Mouse (Mus musculus): ENCODE measurements around the gene Catsper3.

Catsper3 gene

GRCm38 (mm10) chr13:55784268-55784667, at the start of gene Catsper3:
Gene Catsper3, plus strand, starts transcription at chr13:55784568.
- CTCF ChIA-PET, result no interaction called here

DNA sequence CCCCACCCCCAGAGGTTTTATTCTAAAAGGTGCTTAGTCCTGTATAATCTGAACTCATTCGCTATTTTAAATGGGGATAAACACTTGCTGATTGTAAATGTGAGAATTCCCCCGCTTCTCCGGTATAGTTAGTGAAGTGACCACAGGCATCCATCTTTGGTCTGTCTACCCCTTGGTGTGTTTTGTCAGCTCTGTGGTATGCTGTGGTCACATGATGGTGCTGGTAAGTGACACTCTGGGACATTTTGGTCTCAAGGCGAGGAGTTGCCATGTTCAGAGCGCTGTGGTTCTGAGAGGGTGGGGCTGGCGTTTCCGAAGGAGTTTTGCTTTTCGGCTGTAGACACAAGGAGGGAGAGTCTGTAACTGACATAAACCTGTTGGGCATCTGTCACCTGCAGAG, 46.5 kb upstream of the Catsper3 start:
- CTCF ChIA-PET, result no interaction called here

DNA sequence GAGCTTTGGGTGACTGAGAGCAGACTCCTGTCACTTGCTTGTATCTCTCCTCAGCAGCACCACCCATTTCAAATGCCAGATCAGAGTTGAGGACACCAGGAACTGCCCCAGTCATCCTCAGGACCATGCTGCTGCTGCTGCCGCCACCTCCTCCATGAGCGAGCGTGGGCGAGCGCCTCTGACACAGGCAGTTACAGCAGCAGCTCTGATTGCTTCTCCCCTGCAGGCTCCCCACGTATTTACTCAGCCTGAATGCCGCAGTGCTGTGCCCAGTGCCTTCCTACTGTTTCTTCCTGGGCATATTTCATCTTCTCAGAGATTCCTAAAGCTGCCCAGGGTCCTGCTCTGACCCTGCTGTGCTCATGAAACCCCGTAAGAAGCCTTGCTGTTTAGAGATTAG, 42.1 kb upstream of the Catsper3 start:
- CTCF ChIA-PET, result no interaction called here

GRCm38 (mm10) chr13:55754380-55754779, 30.0 kb upstream of the Catsper3 start:
- CTCF ChIA-PET, result interaction anchor here (0.6 kb wide), 1 partner anchor 1722 kb away, joined by 6 read pairs; no protein-coding TSS in a partner anchor

GRCm38 (mm10) chr13:55756789-55757188, 27.6 kb upstream of the Catsper3 start:
- CTCF ChIA-PET, result no interaction called here

DNA sequence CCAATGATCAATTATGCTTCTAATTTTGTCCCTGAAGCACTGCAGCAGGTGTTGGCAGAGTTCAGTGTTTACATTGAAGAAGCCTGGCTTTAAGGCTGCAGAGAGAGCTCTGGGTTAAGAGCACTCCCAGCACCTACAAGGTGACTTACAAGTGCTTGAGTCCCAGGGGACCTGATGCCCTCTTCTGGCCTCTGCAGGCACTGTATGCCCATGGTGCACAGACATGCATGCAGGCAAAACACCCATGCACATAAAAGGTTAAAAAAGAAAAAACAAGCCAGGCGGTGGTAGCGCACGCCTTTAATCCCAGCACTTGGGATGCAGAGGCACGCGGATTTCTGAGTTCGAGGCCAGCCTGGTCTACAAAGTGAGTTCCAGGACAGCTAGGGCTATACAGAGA, 26.7 kb upstream of the Catsper3 start:
- CTCF ChIA-PET, result no interaction called here

- CTCF ChIA-PET, result no interaction called here
Measured at GRCm38 (mm10) chr13:55760576-55760975, 23.8 kb upstream of the Catsper3 start.

- CTCF ChIA-PET, result no interaction called here
Measured at GRCm38 (mm10) chr13:55761486-55761885, 22.9 kb upstream of the Catsper3 start.

DNA sequence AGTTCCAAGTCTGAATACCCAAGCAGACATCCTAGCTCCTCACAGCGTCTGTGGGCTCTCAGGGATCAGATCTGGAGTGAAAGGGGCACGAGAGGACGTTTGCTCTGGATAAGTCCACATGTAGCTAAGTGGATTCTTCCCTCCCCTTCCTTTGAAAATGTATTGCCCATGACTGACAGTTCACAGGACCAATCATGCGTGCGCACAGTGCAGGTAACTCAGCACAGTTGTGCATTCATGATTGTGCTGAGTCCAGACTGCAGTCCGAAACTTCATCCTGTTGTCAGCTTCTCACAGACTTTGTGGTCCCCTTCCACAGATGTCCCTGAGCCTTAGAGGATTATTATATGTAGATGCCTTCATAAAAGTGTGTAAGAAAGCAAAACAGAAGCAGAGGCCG, 10.0 kb upstream of the Catsper3 start:
- CTCF ChIA-PET, result no interaction called here

DNA sequence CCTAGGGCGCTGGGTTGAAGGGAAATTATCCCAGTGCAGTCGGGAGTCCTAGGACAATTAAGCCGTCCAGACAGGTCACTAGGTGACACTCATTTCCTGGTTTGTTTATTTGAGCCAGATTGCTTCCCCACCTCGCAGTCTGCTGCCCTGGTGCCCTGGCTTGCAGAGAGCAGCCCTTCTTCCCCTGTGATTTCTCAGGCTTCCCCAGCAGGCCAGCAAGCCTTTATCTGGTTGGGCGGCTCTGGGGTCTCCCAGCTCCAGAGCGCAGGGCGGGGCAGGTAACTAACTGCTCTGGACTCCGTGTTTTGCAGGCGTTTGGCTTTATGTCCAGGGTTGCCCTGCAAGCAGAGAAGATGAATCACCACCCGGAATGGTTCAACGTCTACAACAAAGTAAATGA, 9.3 kb upstream of the Catsper3 start:
- CTCF ChIA-PET, result no interaction called here

DNA sequence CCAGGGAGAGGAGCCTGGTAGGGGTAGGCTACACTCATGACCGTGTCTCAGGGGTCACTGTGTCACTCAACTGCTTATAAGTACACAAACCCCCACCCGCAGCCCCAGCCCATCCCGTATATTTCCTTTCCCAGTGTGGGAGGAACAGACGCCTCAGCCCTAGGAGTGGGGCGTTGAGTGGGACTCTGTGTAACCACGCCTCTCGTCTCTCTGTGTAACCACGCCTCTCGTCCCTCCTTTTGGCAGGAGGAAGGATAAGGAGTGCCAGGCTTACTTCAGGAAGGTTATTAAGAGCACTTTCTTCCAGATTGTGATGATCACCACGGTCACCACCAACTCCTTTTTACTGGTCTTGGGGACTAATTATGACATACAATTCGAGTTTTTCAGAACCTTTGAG, 1.8 kb downstream of the Catsper3 start:
- CTCF ChIA-PET, result no interaction called here

- CTCF ChIA-PET, result no interaction called here
Measured at GRCm38 (mm10) chr13:55801246-55801645, 16.9 kb downstream of the Catsper3 start.

- CTCF ChIA-PET, result no interaction called here
Measured at GRCm38 (mm10) chr13:55803973-55804372, 19.6 kb downstream of the Catsper3 start.

DNA sequence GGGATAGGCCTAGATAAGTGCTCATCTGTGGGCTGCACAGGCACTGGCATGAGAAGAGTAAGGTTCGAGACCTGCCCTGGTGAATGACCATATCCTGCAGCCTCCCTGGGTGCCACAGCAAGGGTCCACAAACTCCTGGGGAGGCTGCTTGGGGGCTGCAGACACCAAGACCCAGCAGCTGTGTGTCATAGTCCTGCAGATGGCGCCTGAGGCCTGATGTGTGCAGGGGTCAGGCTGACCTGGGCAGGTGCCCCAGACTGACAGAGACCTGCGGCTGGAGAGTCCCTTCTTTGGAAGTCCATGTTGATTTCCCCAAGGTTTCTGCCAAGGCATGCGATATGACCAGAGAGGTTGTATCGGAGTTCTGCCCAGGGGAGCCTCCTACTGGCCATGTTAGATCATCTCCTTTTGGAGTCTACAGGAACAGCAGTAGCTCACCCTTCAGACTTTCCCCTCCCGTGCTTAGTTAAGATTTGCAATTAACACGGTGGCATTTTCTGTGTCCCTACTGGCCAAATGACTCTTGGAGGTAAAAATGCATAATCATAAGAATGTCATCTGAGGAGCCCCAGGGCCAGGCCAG, 24.8 kb downstream of the Catsper3 start:
- CTCF ChIA-PET, result no interaction called here

DNA sequence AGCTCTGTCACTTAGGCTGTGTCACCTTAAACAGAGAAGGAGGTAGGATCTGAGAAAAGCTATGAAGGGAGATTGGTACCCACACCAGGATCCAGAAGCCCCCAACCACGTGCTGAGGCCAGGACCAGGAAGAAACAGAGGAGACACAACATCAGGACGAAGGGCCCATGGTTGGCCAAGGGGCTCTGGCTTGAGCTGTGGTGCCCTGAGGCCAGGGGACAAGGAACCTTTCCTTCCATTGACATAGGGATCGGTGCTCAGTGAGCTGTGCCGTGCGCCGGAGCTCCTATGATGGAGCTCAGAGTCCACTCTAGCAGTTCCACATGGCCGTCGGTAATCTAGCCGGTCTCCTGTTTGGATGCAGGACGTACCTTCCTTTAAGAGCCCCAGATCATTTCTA, 25.3 kb downstream of the Catsper3 start:
- CTCF ChIA-PET, result no interaction called here

GRCm38 (mm10) chr13:55810947-55811346, 26.6 kb downstream of the Catsper3 start:
- CTCF ChIA-PET, result no interaction called here

DNA sequence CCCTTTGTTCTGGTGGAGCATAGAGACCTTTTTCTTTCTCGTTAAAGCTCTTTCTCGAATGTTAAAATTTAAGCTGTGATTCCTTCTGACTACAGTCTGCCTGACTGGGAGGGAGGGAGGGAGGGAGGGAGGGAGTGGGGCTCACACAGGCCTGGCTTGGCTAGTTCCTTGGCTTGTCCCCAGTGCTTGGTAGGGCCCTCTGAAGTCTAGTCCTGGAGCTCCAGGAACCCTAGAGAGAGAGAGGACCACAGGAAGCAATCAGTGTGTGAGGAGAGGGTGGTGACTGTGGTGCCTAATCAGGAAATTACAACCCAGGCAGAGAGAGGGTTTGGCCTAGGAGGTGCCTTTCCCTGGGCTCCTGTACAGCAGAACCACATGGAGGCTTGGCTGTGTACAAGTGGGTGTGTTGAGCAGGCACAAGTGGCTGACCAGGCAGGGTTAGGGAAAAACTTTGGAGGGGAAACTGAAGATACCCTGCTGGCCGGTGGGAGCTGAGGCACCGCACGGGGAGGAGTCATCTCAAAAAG, 29.2 kb downstream of the Catsper3 start:
- CTCF ChIA-PET, result no interaction called here

DNA sequence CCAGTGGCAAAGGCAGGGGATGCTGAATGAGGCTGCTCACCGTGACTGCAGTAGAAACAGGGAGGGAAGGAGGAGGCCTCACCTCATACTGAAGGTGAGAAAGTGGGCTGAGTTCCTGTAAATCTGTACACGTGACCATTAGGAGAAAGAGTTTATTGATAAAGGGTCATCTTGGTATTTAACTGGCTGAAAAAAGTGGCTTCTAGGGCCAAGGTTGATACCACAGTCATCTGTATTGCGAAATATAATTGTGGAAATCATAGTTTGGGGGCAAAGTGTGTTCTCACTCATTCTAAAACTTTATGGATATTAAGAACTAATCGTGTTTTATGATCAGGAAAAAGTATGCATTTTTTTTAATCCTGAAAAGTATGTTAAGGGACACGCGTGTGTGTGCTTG, 30.5 kb downstream of the Catsper3 start:
- CTCF ChIA-PET, result no interaction called here

- CTCF ChIA-PET, result no interaction called here
Measured at GRCm38 (mm10) chr13:55822499-55822898, 38.1 kb downstream of the Catsper3 start.

- CTCF ChIA-PET, result no interaction called here
Measured at GRCm38 (mm10) chr13:55824151-55824945, 40.0 kb downstream of the Catsper3 start.

DNA sequence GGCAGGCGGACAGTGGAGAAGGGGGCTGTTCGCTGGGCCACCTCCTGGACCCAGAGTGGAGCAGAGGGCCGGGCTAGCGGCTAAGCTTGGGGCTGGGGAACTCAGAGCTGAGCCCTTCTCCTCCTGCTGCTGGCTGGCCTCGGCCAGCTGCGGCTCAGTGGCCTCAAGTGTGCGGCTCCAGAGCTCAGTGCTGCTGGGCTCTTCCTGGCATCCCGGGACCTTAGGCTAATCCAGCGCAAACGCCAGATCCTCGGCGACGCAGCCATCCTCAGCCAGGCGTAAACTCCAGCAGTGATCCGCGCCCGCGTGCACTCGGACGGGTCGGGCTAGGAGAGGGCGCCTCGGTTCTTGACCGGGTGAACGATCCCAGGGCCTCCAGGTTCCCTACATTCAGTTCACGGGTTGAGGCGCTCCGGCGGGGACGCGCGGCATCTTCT, 40.9 kb downstream of the Catsper3 start:
- CTCF ChIA-PET, result no interaction called here

DNA sequence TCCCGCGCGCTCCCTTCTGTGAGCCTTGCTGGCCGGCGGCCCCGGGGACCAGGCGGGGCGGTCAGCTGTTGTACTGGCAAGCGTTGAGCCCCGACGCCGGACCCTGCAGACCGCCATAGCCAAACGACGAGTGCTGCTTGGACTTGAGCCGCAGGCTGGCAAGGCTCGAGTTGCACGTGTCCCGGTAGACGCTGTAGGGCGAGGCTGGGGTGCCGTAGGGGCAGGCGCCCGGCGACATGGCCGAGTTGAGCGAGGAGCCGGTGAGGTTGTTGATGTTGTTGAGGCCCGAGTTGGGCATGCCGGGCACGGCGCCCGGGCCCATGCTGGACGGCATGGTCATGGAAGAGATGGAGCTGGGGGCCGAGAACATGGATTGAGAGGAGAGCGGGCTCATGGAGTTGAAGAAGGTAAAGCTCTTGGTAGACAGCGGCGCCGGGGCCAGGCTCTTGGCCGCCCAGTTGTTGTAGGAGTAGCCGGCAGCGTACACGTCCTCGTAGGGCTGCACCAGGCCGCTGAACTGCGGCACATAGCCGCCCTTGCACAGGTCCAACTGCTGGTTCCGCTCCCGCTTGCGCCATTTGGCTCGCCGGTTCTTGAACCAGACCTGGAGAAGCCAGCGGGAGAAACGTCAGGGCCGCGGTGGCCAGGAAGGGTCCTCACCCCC, 41.8 kb downstream of the Catsper3 start:
- CTCF ChIA-PET, result no interaction called here

Measured in spleen, embryonic (tissue).